Mouse (Mus musculus) B cell, adult 2 months (primary cell): ENCODE results near the gene Cst13.
"Not testable (repeated sequence)": the region's sequence is repeated elsewhere in the genome, so short reads cannot be mapped to it uniquely, and the experiment has no call there.

Experiments used
- DNase-seq, 2 experiments: peaks; one replicate each; pipeline ENCODE4 v3.0.0; 2022

Cst13 gene

GRCm38 (mm10) chr2:148819909-148820308 is at the start of gene Cst13:
Gene Cst13, plus strand, starts transcription at chr2:148820081.
- DNase-seq: no peak

GRCm38 (mm10) chr2:148771397-148771796 is 48.5 kb upstream of the Cst13 start, which contains the start of gene Cst11:
Gene Cst11, minus strand, starts transcription at chr2:148771497.
- DNase-seq: not testable (repeated sequence)

- no peak for DNase-seq
These were observed 38.2 kb upstream of the Cst13 start, which contains the start of gene 8030411F24Rik for GRCm38 (mm10) chr2:148781709-148782108. Gene 8030411F24Rik, plus strand, starts transcription at chr2:148782009.

DNA sequence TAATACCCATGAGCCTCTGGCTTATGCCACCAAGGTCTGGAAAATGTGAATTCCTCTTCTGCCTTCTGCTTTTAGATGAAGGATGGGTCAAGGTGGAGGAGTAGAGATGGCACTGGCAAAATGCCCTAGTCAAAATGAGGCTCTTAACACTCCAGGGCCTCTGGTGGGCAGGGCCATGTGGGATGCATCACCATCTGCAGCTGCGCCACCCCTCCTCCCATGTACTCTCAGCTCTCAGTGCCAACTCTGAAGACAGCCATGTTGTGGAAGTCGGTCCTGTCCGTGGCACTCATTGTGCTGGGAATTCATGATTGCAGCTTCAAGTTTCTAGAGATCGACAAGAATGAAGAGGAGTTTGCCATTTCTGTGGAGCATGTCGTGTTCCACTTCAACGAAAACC is 30.7 kb upstream of the Cst13 start, which contains the start of gene Cst12:
Gene Cst12 (plus strand): TSS at position 220 of the 400 bp plus-strand sequence.
- no peak for DNase-seq

GRCm38 (mm10) chr2:148798485-148798884 is 21.4 kb upstream of the Cst13 start, which contains the start of gene Cst8:
Gene Cst8, plus strand, starts transcription at chr2:148798785.
- DNase-seq: no peak

- no peak for DNase-seq
These were observed 18.4 kb upstream of the Cst13 start for GRCm38 (mm10) chr2:148801491-148801921.

- DNase-seq: no peak
These were observed 13.2 kb upstream of the Cst13 start for GRCm38 (mm10) chr2:148806696-148807095.

DNA sequence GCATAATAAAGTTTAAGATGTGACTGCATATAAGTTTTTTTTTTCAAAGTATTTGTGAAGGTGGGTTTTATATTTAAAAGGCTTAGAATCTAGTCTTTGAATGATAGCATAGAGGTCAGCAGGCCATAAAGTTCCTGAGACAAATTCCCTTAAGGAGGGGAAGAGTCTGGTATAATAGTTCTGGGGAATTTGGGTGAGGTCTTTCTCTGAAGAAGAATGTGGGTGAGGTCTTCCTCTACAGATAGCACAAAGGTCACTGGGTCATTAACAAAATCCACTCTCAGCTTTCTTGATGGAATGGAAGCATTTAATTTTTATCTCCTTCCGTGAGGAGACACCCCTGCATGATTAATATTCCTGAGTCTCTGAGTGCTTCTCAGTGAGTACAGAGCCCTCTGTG is 6.1 kb downstream of the Cst13 start:
- no peak for DNase-seq

- DNase-seq: no peak
These were observed 15.0 kb downstream of the Cst13 start, which contains the start of gene Cst9 for GRCm38 (mm10) chr2:148834912-148835311. Gene Cst9, plus strand, starts transcription at chr2:148835147.

DNA sequence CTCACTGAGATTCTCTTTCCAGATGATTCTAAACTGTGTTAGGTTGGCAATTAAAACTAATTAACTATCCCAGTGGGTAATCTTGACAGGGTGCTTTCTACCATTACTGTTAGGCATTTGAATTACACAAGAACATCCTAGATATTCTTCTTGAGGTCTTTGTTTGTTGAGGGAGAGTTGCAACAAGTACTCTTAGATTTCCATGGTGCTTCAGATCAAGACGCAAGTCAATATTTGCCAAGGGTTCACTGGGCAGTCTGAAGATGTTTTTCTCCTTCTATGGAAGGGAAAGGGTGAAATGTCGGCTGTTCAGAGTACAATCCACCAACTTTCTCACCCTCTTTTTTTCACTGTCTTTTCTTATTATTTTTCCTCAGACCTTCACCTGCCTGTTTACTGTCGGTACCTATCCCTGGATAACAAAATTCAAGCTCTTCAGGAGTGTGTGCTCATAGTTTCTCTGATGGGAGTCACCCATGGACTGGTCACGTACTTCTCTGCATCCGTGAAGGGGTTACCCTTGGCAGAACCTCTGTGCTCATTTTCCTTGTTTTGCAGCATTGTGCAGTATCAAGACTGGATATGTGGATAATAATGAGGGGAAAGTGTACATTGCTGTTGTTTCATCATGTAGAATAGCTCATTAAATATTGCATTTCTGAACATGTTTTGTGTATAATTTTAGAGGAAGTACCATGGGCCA is 18.3 kb downstream of the Cst13 start:
- DNase-seq: no peak

GRCm38 (mm10) chr2:148839224-148839623 is 19.3 kb downstream of the Cst13 start:
- DNase-seq: no peak

DNA sequence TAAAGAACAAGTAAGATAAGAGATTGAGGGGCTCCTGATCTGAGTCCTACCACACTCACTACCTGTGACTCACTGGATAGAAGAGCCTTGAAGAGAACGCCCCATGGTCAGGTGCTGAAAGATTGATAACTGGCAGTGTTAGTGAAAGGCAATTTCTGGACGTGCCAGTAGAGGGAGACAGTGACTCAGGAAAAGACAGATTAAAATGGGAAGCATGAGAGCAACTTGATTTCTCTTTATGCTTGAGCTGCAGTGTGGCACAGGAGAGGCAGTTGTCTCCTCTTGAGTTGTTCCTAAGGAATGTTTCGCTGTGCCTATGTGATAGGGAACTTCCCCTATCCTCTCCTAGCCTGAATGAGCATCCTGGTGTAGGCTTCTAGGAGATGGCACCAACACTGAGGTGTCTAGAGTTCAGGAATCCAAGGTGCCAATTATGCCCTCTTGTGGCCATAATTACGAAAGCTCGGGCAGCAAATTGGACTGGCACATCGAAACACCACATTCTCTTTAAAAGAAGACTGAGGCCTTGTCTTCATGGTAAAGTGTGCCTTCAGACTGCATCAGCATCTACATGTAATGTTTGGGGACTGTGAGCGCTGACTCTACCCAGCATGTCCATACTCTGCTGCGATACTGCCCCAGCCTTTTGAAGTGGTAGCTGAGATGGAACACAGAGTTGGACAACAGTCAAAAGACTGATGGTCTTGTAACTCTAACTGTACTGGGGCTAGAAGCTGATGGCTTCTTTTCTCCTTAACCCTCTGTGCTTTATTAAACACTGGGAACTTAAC is 31.4 kb downstream of the Cst13 start:
- DNase-seq: peak; percentile 80

DNA sequence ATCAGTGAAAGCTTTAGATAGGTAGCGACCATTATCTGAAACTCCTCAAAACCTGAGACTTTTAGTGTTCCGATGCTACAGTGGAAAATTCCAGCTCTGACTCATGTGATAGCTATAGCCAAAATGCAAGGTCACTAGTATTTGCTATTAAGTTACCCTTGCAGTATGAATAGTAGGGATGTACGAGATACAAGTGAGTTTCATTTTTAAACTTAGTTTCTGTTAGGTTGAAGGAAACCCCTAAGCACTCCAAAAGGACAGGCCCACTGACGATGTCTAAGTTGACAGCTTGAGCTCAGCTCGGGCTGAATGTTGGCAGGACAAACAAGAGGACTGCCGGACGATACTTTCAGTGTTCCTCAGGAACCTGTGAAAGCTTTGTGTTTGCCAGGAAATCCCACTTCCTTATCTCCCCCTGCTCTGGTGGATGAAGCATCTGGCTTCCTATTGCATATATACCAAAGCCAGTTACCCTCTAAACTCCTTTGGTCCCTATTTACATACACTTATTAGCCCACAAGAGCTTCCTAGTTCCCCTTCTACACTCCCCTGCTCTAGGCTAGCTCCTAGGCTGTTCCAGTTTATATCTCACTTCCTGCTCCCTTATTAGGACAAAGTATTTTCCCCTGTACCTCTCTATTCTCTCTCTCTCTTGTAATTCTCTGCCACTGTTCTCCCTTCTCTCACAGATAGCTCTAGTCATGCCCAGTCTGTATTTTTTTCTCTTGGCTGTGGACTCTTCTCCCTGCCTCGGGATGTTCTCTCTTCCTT is 36.9 kb downstream of the Cst13 start:
- no peak for DNase-seq

DNA sequence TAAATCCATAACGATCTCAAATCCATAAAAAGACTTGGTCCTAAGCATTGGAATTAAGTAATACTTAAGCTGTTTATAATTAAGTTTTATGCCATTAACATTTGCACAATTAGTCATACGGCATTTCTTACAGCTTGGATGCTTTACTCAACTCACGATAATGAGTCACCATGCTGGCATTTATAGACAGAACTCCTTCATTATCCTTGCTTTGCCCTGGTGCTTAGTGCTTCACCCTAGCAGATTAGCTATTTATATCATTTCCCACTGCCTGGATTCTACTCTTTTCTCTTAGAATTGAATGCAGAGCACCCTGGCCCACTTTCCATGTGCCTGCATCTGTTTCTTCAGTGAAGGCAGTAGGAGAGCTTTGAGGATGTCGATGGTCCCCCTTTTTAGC is 37.6 kb downstream of the Cst13 start:
- no peak for DNase-seq

- no peak for DNase-seq
These were observed 41.1 kb downstream of the Cst13 start for GRCm38 (mm10) chr2:148860993-148861392.

DNA sequence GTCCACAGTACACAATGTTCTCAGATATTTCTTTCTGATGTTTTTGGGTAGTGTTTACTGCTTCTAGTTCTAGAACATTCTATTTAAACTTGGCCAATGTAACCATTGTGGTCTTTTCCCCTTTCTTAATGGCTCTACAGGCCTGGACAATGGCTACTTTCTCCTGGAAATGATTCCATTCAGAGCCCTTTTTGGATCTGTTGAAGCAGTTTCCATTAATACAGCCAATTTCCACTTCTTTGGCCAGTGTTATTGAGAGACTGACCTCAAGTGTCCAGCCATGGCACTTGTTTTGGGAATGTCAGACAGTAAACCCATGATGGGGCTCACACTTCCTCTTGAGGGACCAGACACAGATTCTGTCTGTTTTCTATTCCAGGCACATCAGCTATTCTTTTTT is 41.8 kb downstream of the Cst13 start:
- DNase-seq: no peak

GRCm38 (mm10) chr2:148864966-148865365 is 45.1 kb downstream of the Cst13 start, which contains the start of gene 9230104L09Rik:
Gene 9230104L09Rik, minus strand, starts transcription at chr2:148865038.
- DNase-seq: no peak

GRCm38 (mm10) chr2:148868959-148869358 is 49.1 kb downstream of the Cst13 start:
- no peak for DNase-seq

- no peak for DNase-seq
These were observed 50.6 kb downstream of the Cst13 start for GRCm38 (mm10) chr2:148870526-148870925.

DNA sequence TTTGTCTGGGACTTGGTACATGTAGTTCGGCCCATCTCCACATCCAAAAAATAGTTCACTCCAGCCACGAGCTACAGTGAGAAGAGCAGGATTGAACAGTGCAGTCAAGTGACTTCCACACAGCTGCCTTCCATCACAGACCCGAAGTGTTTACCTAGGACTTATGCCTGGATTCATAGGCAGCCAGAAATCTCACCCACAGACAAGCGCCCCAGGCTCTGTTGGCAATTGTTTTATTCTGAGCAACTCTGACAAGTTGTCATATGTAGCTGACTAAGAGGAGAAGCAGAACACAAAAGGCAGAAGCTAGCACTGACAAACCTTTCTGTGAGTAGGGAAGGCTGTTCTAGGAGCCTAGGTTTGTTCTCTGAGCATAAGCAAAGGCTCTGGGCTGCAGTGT is 53.0 kb downstream of the Cst13 start:
- DNase-seq: no peak

DNA sequence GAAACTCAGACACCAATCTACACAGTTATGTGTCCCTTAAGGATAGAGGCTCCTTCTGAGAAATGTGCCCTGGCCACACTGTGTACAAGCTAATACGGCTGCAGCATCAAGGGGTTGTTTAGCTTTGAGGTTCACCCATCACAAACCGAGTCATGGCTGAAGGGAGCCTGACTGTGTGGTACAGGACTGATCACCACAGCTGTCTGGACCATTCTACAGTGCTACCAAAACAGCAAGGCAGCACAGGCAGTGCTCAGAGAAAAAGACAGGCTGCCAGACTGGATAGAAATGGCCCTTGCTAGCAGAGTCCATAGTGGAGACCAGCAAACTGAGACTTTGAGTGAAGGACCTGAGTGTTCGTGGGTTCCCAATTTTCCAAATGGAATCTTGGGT is 54.3 kb downstream of the Cst13 start:
- no peak for DNase-seq

DNA sequence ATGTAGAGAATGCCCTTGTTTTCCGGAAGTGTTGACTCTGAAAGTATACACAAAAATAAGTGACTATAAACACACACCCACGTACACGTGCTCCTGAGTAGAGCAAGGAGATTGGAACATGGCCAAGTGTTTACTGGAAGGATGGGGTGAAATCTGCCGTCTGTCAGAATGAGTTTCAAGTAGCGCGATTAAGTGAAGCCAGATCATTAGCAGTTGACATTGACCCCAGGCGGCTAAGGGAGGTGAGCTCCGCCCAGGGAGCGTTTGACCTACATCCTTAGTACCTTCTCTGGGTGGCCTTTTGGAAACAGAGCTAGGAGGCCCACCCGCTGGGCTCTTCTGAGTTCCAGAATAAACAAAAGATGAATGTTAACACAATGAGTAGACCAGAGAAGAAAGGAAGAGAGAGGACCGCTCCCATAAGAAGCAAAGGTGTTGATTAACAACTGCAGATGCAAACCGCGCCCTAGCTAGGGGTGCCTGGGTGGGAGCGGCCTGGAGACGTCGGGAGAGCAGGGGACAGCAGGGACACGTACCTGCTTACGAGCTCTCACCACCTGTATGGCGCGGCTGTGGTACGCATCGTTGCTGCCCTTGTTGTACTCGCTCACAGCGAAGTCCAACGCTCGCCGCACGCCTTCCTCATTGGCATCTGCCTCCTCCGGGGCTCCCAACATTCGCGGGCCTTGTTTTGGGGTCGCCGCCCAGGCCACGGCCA is 54.9 kb downstream of the Cst13 start:
- DNase-seq: no peak
